Mouse (Mus musculus): ENCODE measurements around the gene Rps11. TPM values are rescaled to one million over a fixed set of nuclear protein-coding genes. Genes with fewer than 3 reads are reported as not detected.
A peak's percentile ranks its signal among the peaks of the same experiment; 100 is the strongest.
"Not testable (repeated sequence)": the region's sequence is repeated elsewhere in the genome, so short reads cannot be mapped to it uniquely, and the experiment has no call there.

Rps11 gene
- polyA plus RNA-seq, 2 experiments from 2014 or later = 4,562 to 5,652 TPM

DNA sequence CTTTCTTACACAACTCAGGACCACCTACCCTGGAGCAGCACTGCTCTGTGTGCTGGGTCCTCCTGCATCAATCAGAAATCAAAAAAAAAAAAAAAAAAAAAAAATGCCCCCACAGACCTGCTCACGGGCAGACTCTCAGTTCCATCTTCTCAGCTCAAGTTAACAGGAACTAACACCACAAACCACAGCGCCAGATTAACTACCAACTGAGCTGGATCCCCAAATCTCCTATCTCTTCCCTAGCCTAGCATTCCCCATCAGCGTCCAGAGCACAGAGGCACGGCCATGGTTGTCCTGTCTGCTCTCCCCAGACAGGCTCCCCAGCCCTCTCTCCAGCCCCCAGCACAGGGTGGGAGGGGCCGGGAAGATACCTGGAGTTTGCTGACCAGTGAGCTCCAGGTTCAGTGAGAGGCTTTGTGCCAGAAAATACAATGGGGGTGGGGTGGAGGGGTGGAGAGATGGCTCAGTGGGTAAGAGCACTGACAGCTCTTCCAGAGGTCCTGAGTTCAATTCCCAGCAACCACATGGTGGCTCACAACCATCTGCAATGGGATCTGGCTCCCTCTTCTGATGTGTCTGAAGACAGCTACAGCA, 17.1 kb downstream of the Rps11 start:
- ATAC-seq = no peak

DNA sequence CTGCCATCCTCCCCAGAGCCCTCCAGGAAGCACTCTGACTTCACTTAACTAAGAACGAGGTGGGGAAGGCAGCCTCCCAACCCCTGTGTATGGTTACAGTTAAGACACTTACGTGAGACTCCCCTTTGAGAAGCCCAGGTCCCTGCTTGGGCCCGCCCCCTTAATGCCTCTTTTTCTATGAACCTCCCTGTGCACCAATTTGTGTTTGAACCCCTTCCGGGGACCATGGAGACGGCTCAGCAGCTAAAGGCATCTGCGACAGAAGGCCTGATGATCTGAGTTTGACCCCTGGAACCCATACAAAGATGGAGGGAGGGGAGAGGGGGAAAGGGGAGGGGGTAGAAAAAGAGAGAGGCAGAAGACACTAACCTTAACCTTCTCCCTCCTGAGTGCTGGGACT, 17.8 kb downstream of the Rps11 start:
- no peak for ATAC-seq

DNA sequence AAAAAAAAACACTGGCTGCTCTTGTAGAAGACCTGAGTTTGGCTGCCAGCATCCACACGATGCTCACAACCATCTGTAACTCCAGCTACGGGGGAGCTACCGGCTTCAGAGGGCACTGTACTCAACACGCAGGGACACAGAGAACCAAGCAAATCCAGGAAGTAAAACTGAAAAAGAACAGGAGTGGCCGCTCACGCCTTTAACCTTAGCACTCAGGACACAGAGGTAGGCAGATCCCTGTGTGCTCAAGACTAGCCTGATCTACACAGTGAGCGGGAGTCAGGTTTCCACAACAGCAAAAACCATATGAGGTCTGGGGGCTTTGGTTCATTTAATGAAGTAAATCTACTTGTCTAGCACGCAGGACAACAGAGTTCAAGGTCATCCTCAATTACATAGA, 18.7 kb downstream of the Rps11 start:
- no peak for ATAC-seq

DNA sequence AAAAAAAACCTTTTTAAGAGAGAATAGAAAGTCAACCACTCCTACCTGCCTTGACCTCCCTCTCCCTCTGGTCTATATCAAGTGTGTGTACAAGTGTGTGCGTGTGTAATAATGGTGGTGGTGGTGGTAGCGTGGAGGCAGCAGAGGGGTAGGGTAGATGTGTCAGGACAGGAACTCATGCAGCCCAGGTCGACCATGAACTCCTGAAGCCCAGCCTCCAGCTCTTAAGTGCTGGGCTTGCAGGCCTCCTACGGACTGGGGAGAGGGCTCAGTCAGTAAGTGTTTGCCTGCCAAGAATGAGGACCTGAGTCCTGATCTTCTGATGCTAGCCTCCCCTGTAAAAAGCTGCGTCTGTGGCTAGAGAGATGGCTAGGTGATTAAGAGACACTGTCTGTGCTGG, 19.3 kb downstream of the Rps11 start:
- ATAC-seq = no peak

DNA sequence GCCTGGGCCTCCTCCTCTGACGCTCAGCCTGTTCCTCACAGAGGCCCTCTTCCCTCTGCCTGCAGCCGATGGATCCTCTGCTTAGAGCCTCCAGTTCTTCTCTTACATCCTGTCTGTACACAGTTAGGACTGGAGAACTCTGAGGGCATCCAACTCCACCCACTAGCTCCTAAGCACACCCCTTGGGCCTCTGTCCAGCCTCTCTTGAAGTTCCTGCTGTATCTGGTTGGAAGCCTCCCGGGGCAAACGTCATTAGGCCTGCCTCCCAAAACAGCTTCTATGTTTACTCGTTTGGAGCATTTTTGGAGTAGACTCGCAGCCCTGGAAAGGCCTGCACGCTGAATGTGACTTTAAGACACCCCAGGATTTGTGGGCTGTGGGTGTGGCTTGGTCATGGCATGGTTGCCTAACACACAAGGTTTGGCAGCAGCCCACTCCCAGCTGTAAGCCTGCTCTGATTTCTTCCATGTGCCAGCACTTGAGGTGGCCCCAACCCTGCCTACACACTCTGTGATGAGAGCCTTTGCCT, 20.5 kb downstream of the Rps11 start, which contains the start of gene Fcgrt:
Gene Fcgrt, minus strand, starts transcription at position 200 of the 529 bp plus-strand sequence.
- ATAC-seq = no peak

DNA sequence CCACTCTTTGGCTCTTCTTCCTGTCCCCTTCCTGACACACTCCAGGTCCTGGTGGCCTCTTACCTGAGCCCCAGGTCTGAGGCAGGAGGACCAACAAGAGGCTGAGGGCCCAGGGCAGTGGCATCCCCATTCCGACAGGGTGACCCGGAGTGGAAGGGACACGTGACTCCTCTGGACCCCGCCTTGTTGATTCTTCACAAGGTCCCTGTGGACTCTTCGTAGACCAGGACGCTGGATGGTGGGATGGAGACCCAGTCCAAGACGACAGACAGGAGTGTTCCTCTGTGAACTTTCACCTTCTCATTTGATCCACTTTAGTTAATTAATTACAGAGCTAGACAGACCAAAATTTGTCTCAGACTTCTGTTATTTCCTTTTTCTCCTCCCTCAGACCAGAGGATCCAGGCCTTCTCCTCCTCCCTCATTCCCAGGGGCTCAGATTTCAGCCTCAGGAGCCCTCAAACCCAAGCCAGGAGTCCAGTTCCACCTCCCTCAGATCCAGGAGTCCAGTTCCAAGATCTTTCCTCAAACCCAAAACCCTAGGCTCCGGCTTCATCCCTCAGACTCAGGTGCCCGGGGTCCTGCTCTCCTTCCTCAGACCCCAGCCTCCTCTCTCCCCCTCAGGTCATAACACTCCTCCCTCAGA, 21.2 kb downstream of the Rps11 start:
- no peak for ATAC-seq

DNA sequence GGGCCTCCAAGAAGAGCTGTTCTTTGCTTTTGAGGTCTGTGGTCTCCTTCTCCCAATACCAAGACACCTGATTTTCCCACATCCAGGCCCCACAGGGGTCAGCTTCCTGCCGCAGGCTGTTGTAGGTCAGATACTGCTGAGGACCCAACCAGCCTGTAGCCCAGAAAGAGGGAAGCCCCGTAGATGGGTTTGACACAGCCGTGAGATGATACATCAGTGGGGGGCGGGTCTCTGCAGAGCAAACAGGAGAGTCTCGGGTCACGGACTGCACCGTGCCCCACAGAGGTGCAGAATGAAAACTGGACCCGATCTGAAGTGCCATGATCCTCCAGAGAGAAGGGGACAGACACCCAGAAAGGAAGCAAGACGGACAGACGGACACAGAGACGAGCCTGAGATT, 21.8 kb downstream of the Rps11 start:
- no peak for ATAC-seq

DNA sequence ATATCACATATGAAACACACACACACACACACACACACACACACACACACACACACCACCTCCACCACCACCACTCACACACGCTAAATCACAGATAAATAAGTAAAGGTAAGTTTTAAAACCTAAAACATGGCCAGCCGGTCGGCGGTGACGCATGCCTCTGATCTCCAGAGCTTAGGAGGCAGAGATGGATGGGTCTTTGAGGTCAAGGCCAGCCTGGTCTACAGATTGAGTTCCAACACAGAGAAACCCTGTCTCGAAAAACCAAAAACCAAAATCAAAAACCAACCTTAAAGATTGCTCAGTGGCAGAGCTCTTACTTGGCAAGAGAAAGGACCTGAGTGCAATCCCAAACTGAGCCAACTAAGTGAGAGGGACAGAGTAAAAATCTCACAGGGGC, 24.2 kb downstream of the Rps11 start:
- ATAC-seq = no peak

DNA sequence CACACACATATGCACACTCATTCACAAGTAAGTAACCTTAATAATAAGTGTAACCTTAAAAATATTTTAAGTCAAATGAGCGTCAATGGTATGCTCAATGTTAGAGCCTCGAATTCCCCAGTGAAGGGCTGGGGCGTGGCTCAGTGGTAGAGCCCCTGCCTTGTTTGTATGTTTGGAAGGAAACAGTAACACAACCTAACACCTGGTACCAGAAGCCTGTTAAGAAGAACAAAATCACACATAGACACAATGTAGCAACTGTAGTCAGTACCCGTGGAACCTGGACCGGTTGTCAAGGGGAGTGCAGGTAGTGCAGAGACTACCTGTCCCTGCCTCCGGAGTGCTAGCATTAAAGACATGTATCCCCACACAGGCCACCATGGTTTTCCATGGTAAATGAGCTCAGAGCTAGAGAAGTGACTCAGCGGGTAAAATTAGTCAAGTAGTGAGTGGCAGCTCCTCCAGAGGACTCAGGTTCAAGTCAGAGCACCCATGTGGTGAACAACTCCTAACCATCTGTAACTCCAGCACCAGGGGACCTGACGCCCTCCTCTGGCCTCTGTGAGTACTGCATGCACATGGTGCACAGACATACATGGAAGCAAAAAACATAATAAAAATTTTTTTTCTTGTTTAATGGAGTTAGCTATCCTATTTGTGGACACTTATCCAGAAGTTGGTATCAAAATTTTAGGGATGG, 25.5 kb downstream of the Rps11 start:
- ATAC-seq = no peak

DNA sequence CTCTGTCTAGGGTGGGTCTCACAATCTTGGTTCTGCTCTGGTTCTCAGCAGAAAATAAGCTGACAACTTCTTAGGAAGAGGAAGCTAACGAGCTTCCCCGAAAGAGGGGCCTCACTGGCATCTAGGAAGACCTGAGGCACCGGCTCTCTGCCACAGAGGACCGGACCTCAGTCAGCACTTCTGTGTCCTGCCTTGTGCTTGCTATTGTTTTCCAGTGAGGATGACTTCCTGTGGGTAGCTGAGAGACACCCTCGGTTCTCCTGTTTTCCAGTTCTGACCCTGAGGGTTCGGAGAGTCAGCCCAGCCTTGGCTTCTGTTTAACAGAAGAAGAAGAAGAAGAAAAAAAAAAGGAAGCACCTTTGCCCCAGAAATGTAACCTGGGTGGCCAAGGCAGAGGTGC, 26.8 kb downstream of the Rps11 start:
- no peak for ATAC-seq

DNA sequence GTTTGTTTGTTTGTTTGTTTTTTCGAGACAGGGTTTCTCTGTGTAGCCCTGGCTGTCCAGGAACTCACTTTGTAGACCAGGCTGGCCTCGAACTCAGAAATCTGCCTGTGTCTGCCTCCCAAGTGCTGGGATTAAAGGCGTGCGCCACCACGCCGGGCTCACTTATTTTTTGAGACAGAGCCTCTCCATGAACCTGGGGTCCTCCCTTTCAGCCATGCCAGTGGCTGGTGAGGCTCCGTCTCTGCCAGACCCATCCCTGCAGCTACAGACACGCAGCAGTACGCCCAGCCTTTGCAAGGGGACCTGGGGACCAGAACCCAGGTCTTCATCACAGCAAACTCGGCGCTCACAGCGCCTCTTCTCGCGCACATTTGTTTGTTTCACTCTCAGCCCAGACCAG, 28.3 kb downstream of the Rps11 start:
- not testable (repeated sequence) for ATAC-seq

DNA sequence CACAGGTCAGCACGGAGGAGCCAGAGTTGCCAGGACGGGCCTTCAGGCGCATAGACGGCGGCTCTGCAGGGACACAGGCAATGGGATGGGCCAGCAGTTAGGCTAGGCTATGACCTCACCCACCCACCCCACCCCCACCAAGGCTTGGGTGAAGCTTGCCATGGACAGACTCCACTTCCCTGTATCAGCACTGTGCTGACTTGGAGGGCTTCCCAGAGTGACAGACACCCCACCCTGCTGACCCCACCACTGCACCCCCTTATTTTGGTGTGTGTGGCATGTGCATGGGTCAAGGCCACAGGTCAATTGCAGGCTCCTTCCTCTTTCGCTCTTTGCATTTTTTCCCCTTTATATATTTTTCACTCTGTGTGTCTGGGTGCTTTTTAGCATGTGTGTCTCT, 28.9 kb downstream of the Rps11 start:
- no peak for ATAC-seq

DNA sequence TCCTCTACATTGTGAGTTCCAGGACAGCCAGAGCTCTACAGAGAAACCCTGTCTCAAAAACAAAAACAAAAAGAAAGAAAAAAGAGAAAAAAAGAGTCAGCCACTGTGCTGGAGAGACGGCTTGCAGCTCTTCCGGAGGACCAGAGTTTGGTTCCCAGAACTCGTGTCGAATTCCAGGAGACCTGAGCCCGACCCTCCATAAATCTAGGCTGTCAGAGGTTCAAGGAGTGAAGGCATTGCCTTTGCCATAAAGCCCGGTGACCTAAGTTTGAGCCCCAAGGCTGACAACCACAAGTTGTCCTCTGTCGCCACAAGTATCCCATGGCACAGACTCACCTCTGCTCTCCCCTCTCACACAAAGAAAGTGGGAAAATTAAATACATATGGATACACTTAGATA, 30.1 kb downstream of the Rps11 start:
- no peak for ATAC-seq

DNA sequence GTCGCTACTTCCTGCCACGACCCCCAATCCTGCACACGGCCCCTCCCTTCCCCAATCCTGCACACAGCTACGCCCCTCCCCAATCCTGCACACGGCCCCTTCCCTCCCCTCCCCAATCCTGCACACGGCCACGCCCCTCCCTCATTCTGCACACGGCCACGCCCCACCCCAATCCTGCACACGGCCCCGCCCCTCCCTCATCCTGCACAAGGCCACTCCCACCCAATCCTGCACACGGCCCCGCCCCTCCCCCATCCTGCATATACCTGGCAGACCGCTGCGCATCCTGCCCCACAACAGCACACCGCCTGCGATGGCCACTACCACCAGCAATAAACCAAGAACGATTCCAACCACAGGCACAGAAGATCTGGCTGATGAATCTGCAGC, 30.7 kb downstream of the Rps11 start:
- no peak for ATAC-seq

DNA sequence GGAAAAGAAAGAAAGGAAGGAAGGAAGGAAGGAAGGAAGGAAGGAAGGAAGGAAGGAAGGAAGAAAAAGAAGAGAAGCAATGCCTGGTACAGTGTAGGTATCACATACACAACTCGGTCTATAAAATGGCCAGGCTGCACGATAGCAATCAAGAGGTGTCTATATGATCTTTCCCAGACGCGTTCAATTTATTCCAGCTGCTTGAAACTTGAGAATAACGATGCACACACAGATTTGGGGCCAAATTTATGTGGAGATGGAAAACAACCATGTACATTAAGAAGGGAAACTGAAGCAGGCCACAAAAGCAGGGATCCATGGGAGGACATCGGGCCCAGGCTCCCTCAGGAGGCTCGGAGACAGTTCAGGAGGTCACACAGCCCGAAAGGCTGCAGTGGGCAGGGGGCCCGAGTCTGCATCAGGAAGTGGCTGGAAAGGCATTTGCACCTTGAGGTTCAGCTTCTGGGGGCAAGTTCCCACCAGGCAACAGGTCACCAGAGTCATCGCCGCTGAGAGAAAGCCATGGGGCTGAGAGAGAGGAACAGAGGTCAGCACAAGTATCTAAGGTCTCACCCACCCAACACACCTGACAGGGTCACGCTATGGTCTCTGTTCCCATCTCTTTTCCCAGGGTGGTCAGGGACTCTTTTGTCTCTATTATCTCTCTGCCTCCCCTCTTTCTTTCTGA, 31.3 kb downstream of the Rps11 start:
- no peak for ATAC-seq

DNA sequence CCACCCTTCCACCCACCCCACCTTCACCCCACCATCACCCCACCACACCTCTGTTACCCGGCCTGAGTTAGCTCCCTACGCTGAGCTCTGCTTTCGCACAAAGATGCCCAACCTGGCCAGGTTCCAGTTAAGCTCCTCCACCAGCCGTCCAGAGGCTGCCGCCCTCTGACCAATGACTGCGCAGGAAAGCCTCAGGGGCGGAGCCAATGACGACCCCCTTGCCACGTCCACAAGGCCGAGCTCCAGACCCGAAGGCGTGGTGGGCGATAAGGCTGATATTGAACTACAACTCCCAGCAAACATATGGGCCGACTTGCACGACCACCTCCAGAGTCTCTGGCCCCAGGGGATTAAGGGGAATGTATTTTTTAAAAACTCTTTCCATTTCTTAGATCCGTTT, 32.2 kb downstream of the Rps11 start, which contains the start of gene Rcn3:
Gene Rcn3, minus strand, starts transcription at position 174 of the 400 bp plus-strand sequence.
- ATAC-seq = no peak

DNA sequence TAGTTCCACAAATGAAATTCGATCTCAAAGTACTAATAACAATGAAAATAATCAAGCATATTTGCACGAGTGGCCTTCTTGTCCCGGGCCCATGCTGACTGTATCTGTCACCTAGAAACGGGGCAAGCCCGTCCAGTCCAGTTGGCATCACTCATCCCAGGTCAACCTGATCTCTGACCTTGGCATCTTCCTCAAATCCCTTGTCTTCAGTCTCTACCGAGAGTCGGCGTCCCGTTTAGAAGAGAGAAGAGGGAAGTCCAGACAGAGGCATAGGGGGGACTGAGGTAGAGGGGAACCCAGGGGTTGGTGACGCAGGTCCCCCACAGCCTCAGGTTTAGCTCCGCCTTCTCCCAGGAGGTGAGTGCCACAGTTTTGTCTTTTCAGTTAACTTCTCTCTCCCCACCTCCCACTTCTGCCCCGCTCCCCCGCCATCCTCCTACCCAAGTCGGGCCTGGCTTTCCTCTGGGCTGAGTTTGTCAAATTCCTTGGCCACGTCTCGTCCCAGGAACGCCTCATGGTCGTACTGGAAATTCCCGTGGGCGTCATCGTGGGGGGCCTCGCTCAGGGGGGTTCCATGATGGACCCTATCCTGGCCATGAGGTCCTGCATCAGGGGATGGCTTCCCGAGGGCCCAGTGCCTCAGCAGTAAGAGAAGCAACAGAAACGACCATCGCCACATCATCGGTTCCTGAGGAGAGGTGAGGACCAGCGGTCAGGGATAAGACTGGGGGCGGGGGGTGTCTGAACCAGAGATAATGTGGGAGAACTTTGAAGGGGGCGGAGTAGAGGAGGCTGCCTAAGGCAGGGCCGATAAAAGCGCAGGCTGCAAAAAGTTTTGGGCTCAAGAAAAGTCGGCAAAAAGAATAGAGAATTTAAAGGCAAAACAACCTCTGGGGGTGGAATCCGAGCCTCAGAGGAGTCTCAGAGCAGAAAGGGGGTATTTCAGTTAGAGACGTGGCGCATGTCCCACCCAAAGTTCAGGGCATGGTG, 32.9 kb downstream of the Rps11 start:
- no peak for ATAC-seq

DNA sequence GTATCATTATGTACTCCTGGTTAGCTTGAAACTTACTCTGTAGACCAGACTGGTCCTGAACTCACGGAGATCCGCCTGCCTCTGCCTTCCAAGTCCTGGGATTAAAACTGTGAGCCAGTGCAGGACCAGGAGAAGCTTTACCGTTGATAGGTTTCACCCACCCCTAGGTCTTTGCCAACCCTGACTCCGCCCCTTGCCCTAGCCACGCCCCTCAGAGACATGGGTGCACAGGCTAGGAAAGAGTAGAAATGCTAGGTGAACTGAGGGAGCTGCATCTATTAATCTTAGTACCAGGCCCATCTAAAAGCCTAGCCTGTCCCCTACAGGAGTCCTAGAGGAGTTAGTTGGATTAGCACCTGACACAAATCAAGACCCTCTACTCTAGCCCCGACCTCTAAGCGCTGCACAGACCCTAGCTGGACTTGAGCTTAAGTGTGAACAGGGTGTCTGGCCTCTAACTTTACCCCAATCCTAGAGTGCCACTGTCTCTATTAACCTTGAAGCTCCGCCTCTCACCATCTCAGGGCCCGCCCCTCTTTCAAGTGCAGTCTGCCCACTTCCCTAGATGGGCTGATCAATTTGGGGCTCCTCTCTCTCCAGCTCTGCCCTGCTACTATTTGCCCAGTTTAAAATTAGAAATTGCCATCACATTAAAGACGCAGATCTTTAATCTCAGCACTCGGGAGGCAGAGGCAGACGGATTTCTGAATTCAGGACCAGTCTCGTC, 33.8 kb downstream of the Rps11 start:
- no peak for ATAC-seq

DNA sequence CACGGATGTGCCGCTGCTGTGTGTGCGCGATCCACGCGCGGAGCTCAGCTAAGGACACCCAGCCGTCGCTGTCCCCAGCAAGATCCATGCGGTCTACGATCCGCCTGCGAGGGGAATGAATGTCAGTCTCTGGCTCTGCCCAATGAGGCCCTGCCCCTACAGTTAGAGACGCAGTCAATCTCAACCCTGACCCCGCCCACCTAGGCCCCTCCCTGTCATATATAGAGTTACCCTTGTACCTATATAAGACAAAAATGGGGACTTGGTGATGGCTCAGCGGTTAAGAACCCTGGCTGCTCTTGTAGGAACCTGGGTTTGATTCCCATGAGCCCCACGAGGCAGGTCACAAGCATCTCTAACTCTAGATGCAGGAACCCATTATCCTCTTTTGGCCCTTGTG, 35.6 kb downstream of the Rps11 start:
- ATAC-seq = no peak

DNA sequence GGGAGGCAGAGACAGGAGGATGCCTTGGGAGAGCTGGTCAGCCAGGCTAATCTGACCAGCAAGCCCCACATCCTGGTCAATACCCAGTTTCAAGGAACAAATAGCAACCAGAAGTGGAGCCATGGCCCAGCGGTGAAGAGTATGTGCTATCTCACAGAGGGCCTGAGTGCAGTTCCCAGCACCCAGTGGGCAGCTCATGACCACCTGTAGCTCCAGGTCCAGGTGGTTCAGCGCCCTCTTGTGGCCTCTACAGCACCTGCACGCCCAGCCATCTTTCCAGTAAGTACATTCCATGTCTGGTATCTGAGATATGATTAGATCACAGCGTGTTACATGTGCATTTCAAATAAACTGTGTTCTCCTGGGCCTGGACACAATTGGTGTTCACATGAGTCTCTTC, 38.2 kb downstream of the Rps11 start:
- no peak for ATAC-seq

DNA sequence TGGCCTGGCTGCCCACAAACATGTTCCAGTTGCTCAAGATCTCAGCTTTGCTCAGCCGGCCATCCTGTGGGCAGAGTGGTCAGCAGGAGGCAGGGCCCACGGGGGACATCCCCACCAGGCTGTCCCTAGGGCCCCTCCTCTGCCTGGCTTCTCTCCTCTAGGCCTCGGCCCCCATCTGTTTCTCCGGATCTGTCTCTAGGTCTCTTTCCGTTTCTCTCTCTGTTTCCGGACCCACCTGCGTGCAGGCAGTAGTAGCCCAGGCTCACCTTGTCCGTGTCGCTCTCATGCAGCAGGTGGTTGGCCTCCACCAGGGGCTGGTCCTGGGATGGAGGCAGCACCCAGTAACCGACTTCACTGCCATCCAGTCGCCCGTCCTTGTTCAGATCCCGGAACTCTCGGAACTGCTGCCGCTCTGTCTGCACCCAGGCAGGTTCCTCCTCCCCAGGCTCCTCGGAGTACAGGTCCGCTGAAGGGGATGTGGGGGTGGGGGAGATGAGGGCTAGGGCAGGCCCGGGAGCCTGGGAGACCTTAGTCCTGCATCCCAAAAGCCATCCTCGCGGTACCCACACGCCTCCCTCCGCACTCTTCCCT, 40.8 kb downstream of the Rps11 start:
- ATAC-seq = peak; percentile 35

Data from activated CD4-positive, CD25-positive, alpha-beta regulatory T cell, adult 4 months (primary cell).